Mouse (Mus musculus) cortical plate, adult 2 months (tissue): ENCODE measurements around the gene 4930435E12Rik. TPM values are rescaled to one million over a fixed set of nuclear protein-coding genes. Genes with fewer than 3 reads are reported as not detected.
"Not testable (repeated sequence)": the region's sequence is repeated elsewhere in the genome, so short reads cannot be mapped to it uniquely, and the experiment has no call there.

ENCODE experiments used
- H3K27ac ChIP-seq: fragments of 200-500 bp; 2 replicates; pipeline ENCODE4 v1.5.1; 2012; ENCODE audit warnings: low read length, control low read depth, inconsistent platforms; ENCODE audit not compliant: insufficient read depth
- H3K4me1 ChIP-seq: fragments of 200-500 bp; 2 replicates; pipeline ENCODE4 v1.6.1; 2011; ENCODE audit warnings: low read length; ENCODE audit not compliant: control insufficient read depth, insufficient read depth
- H3K4me3 ChIP-seq: fragments of 200-500 bp; 2 replicates; pipeline ENCODE4 v1.5.1; 2011; ENCODE audit warnings: mild to moderate bottlenecking, low read length, control low read depth; ENCODE audit not compliant: insufficient read depth
- CTCF ChIP-seq: fragments of 200-500 bp; IDR thresholded peaks from 2 replicates; pipeline ENCODE4 v1.5.1; 2011; ENCODE audit warnings: mild to moderate bottlenecking, control low read depth, low read length; ENCODE audit not compliant: insufficient read depth; ENCODE audit errors: extremely low read depth
- POLR2A ChIP-seq: fragments of 200-500 bp; IDR thresholded peaks from 2 replicates; pipeline ENCODE4 v1.6.1; 2011; ENCODE audit warnings: mild to moderate bottlenecking, low read length, control low read depth; ENCODE audit not compliant: insufficient read depth; ENCODE audit errors: extremely low read depth
- polyA plus RNA-seq: library from polyadenylated mRNA; depleted of rRNA; stranded (reverse); fragments of >200 nt; gene quantifications from 2 replicates; pipeline ENCODE4 v1.2.3, GENCODE M21; 2012; rRNA removed

4930435E12Rik gene
- polyA plus RNA-seq = not detected in 2 replicates

- TF ChIP-seq POLR2A = no peak
- no peak for TF ChIP-seq CTCF
- H3K4me1 ChIP-seq = no peaks in the 10 kb centered on the region
Observed at GRCm38 (mm10) chr16:38828649-38829048, at the start of gene 4930435E12Rik. Gene 4930435E12Rik (minus strand): TSS chr16:38828749.

GRCm38 (mm10) chr16:38874481-38874880 is 45.9 kb upstream of the 4930435E12Rik start:
- H3K4me1 ChIP-seq = peaks cover 8% of the 10 kb centered on the region
- H3K27ac ChIP-seq = peak overlapping the region; percentile 92
- TF ChIP-seq CTCF = no peak
- no peak for TF ChIP-seq POLR2A
- H3K4me3 ChIP-seq = no peak overlapping the region

More at GRCm38 (mm10) chr16:38828649-38829048, at the start of gene 4930435E12Rik:
- no peak within 1 kb of the TSS for H3K27ac ChIP-seq
- H3K4me3 ChIP-seq = no peak within 1 kb of the TSS

- peak overlapping the region; percentile 35; the same call in 1 of the 2 replicates for H3K27ac ChIP-seq
- H3K4me1 ChIP-seq = peaks cover 8% of the 10 kb centered on the region
- H3K4me3 ChIP-seq = no peak overlapping the region
- TF ChIP-seq POLR2A = no peak
- no peak for TF ChIP-seq CTCF
Observed at GRCm38 (mm10) chr16:38873231-38873630, 44.7 kb upstream of the 4930435E12Rik start.

- TF ChIP-seq CTCF (no peak), POLR2A (no peak)
- Histone ChIP-seq H3K4me3 (no peak overlapping the region), H3K4me1 (no peaks in the 10 kb centered on the region), H3K27ac (no peak overlapping the region)
Observed at GRCm38 (mm10) chr16:38864358-38864757, 35.8 kb upstream of the 4930435E12Rik start.

- Histone ChIP-seq H3K4me3 (no peak overlapping the region), H3K27ac (no peak overlapping the region), H3K4me1 (no peaks in the 10 kb centered on the region)
- no peak for TF ChIP-seq POLR2A
- TF ChIP-seq CTCF = no peak
Observed at GRCm38 (mm10) chr16:38860548-38860947, 32.0 kb upstream of the 4930435E12Rik start.

- no peaks in the 10 kb centered on the region for H3K4me1 ChIP-seq
- no peak for TF ChIP-seq CTCF
- TF ChIP-seq POLR2A = no peak
- H3K27ac ChIP-seq = no peak overlapping the region
- no peak overlapping the region for H3K4me3 ChIP-seq
Observed at GRCm38 (mm10) chr16:38858120-38858749, 29.7 kb upstream of the 4930435E12Rik start.

- Histone ChIP-seq H3K4me1 (no peaks in the 10 kb centered on the region), H3K4me3 (no peak overlapping the region), H3K27ac (no peak overlapping the region)
- TF ChIP-seq POLR2A (no peak), CTCF (peak; percentile 71)
Observed at GRCm38 (mm10) chr16:38812521-38812920, 16.0 kb downstream of the 4930435E12Rik start.

GRCm38 (mm10) chr16:38810196-38810595 is 18.4 kb downstream of the 4930435E12Rik start:
- Histone ChIP-seq H3K4me1 (no peaks in the 10 kb centered on the region), H3K4me3 (no peak overlapping the region), H3K27ac (no peak overlapping the region)
- TF ChIP-seq POLR2A (no peak), CTCF (no peak)

- H3K4me3 ChIP-seq, H3K27ac ChIP-seq, H3K4me1 ChIP-seq: not testable (repeated sequence)
Observed at GRCm38 (mm10) chr16:38807796-38808195, 20.8 kb downstream of the 4930435E12Rik start.

GRCm38 (mm10) chr16:38800091-38800490 is 28.5 kb downstream of the 4930435E12Rik start, which contains the start of gene Upk1b:
Gene Upk1b (minus strand): TSS chr16:38800328.
- Histone ChIP-seq H3K27ac (no peak within 1 kb of the TSS), H3K4me1 (no peaks in the 10 kb centered on the region), H3K4me3 (no peak within 1 kb of the TSS)
- TF ChIP-seq CTCF (no peak), POLR2A (no peak)
